Mouse (Mus musculus) granulocyte monocyte progenitor cell, adult 5-6 weeks (primary cell): ENCODE results near the gene Senp7. TPM values are rescaled to one million over a fixed set of nuclear protein-coding genes. Genes with fewer than 3 reads are reported as not detected.
"Not testable (repeated sequence)": the region's sequence is repeated elsewhere in the genome, so short reads cannot be mapped to it uniquely, and the experiment has no call there.

Experiments
- ATAC-seq: replicated peaks from 2 replicates; pipeline ENCODE4 v1.8.0; 2016; ENCODE audit warnings: mild to moderate bottlenecking, moderate TSS enrichment, inconsistent platforms; ENCODE audit not compliant: poor library complexity, severe bottlenecking
- total RNA-seq, 2 experiments: library from RNA; stranded (forward) in 1 of 2; stranded (reverse) in 1 of 2; fragments of 200-712, 200-1000 nt in 1 of 2; fragments of >200 nt in 1 of 2; fragmentation: Nextera tagmentation in 1 of 2; gene quantifications; 2 replicates each; pipeline ENCODE4 v1.2.3; 2014 to 2017

Senp7 gene
- total RNA-seq, 2 experiments from 2014 or later = 19.7 to 41.5 TPM

- peak; percentile 83 for ATAC-seq
Measured at GRCm38 (mm10) chr16:56064334-56064990, 16.3 kb downstream of the Senp7 start.

- ATAC-seq = no peak
Measured at GRCm38 (mm10) chr16:56066113-56066512, 18.0 kb downstream of the Senp7 start.

GRCm38 (mm10) chr16:56068523-56069070, 20.5 kb downstream of the Senp7 start:
- ATAC-seq = no peak

GRCm38 (mm10) chr16:56071317-56072232, 23.4 kb downstream of the Senp7 start:
- no peak for ATAC-seq

- ATAC-seq = no peak
Measured at GRCm38 (mm10) chr16:56072533-56072932, 24.4 kb downstream of the Senp7 start.

- not testable (repeated sequence) for ATAC-seq
Measured at GRCm38 (mm10) chr16:56073150-56073549, 25.0 kb downstream of the Senp7 start.

- ATAC-seq = no peak
Measured at GRCm38 (mm10) chr16:56074122-56074521, 26.0 kb downstream of the Senp7 start.

- no peak for ATAC-seq
Measured at GRCm38 (mm10) chr16:56074565-56074964, 26.4 kb downstream of the Senp7 start.

GRCm38 (mm10) chr16:56075222-56076111, 27.3 kb downstream of the Senp7 start:
- ATAC-seq = peak; percentile 86

- ATAC-seq = no peak
Measured at GRCm38 (mm10) chr16:56076121-56076869, 28.2 kb downstream of the Senp7 start.

GRCm38 (mm10) chr16:56079419-56079818, 31.3 kb downstream of the Senp7 start:
- no peak for ATAC-seq

- no peak for ATAC-seq
Measured at GRCm38 (mm10) chr16:56081691-56082090, 33.6 kb downstream of the Senp7 start.

GRCm38 (mm10) chr16:56086336-56086735, 38.2 kb downstream of the Senp7 start:
- no peak for ATAC-seq

GRCm38 (mm10) chr16:56090385-56090784, 42.2 kb downstream of the Senp7 start:
- no peak for ATAC-seq

- ATAC-seq = peak; percentile 52; the same call in 1 of the 2 replicates
Measured at GRCm38 (mm10) chr16:56096401-56097018, 48.4 kb downstream of the Senp7 start.

GRCm38 (mm10) chr16:56115706-56116105, 67.6 kb downstream of the Senp7 start:
- ATAC-seq = no peak

GRCm38 (mm10) chr16:56116155-56116554, 68.0 kb downstream of the Senp7 start:
- ATAC-seq = no peak

GRCm38 (mm10) chr16:56117327-56118180, 69.4 kb downstream of the Senp7 start:
- ATAC-seq = no peak
